Mouse (Mus musculus) bone marrow, adult 2 months (tissue): ENCODE data around the gene Phb2.

ENCODE experiments used
- CTCF ChIP-seq: fragments of 200-500 bp; IDR thresholded peaks from 2 replicates; pipeline ENCODE4 v1.5.1; 2011; ENCODE audit warnings: low read length, control low read depth; ENCODE audit not compliant: control insufficient read depth, insufficient read depth
- POLR2A ChIP-seq: fragments of 200-500 bp; IDR thresholded peaks from 2 replicates; pipeline ENCODE4 v1.6.1; 2011; ENCODE audit warnings: low read depth, mild to moderate bottlenecking, control low read depth, low read length, borderline replicate concordance; ENCODE audit not compliant: control insufficient read depth

GRCm38 (mm10) chr6:124724472-124724871 is 12.3 kb downstream of the Phb2 start:
- TF ChIP-seq CTCF (no peak), POLR2A (no peak)
